Mouse (Mus musculus): ENCODE results near the gene Pld5.

Pld5 gene

GRCm38 (mm10) chr1:176274667-176275610 is at the start of gene Pld5:
TSS of gene Pld5 (minus strand) at chr1:176275312.
- DNase-seq (ENCODE audit: low read depth, low spot score) = peak; percentile 78

GRCm38 (mm10) chr1:176315063-176315462 is 40.0 kb upstream of the Pld5 start:
- DNase-seq (ENCODE audit: low read depth, low spot score) = no peak

DNA sequence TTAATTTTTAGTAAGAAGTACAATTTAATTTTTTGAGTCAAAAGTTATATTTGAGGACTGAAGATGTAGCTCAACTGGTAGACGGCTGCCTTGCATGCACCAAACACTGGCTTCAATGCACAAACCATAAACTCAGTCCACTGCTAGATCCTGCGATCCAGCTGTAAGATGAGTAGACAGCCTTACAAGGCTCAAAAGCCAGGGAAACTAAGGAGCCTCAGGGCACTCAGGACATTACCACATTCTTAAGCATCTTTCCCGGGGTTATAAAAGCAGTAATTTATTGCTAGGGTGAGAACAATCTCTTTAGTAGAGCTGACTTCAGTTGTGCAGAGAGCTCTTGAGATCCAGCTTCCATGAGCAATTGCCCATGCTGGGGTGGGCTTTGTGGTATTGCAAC is 35.1 kb upstream of the Pld5 start:
- DNase-seq (ENCODE audit: low read depth, low spot score) = no peak

- no peak for DNase-seq (ENCODE audit: low read depth, low spot score)
Observed at GRCm38 (mm10) chr1:176289396-176289795, 14.3 kb upstream of the Pld5 start.

DNA sequence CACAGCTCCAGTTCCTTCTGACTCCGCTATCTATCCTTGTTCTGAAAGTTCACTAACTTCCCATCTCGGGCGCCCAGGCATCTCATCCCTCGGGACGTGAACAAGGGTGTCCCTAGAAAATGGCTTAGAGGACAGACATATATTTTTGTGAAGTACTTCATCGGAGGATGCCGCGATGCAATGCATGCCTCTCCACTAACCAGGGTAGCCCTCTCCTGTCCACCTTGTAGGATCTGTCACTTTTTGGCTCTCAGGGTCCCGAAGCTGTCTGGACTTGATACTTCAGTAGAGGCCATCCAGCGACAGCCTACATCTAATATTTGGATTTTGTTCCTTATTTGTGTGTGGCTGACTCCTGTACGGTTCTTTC is 484 bp upstream of the Pld5 start:
- DNase-seq (ENCODE audit: low read depth, low spot score) = no peak

DNA sequence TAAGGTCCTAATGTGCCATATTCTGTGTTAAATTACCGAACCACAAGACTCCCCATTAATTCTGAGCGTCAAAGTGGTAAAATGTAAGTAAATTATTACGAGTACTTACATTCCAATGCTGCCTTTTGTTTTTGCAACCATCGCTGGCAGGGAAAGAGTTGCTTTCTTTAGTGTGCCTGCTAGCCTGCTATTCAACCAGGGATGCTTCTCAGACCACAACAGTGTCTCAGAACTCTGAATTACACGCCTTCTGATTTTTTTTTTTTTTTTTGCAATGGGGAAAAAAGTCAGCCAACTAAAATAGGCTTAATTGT is 26.4 kb downstream of the Pld5 start:
- DNase-seq (ENCODE audit: low read depth, low spot score) = no peak

GRCm38 (mm10) chr1:176247885-176248716 is 27.0 kb downstream of the Pld5 start:
- DNase-seq (ENCODE audit: low read depth, low spot score) = no peak

- DNase-seq (ENCODE audit: low read depth, low spot score) = no peak
Observed at GRCm38 (mm10) chr1:176239199-176239598, 35.9 kb downstream of the Pld5 start.

GRCm38 (mm10) chr1:176223794-176224193 is 51.3 kb downstream of the Pld5 start:
- DNase-seq (ENCODE audit: low read depth, low spot score) = no peak

- peak; percentile 80 for DNase-seq (ENCODE audit: low read depth, low spot score)
Observed at GRCm38 (mm10) chr1:176223196-176223595, 51.9 kb downstream of the Pld5 start.

GRCm38 (mm10) chr1:176218217-176218616 is 56.9 kb downstream of the Pld5 start:
- peak; percentile 58 for DNase-seq (ENCODE audit: low read depth, low spot score)

DNA sequence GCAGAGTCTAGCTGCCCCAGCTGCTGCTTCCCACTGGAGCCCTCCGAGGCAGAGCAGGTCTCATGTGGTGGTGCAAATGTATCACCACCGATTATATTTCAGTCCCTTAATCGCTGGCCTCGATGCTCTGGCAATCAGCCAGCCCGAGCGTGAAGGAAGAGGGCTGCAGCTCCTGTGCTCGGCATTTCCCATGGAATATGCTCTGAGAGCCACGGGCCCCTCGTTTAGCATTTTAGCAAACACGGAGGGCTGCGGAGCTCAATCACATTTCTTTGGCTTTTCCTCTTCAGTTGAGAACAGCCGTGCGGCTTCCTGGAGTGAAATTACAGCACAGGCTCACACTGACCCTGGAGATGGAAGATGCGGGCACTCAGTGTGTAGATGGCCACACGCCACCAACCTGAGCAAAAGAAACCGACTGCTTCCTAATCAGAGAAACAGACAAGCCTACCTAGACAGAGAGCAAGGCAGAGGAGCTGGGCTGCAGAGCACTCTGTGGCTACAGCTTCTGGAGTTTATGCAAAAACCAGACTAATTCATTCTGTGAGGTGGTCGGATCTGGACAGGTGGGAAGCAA is 61.4 kb downstream of the Pld5 start:
- DNase-seq (ENCODE audit: low read depth, low spot score) = no peak

DNA sequence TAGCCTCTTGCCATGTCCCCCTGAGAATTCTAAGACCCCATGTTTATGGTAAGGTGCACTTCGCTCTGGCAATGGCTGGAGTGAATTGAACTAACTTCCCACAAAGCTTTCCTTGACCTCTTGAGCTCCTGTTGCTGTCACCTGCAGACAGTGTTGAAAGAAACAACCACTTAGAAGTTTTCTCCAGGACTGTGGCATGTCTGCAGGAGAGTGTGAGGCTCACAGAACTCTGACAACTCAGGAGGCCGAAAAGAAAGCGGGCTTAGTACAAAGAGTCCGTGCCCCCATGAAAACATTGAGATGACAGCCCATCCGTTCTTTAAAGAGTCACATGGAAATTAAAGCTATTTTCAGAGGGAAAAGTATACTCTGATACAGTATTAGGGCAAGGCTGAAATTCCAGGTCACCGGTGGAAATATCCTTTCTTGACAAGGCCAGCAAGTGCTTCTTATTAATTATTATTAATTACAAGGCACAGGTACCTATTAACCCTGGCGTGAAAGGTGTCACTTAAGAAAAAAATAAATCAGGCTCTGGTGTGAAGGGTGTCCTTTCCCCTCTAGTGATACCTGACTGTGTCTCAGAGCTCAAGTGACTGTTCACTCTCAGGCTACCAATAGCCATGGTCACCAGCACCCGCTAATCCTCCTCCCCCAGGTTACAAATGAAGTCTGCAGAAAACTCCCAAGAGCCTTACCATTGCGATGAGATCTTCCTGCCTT is 62.0 kb downstream of the Pld5 start:
- no peak for DNase-seq (ENCODE audit: low read depth, low spot score)

DNA sequence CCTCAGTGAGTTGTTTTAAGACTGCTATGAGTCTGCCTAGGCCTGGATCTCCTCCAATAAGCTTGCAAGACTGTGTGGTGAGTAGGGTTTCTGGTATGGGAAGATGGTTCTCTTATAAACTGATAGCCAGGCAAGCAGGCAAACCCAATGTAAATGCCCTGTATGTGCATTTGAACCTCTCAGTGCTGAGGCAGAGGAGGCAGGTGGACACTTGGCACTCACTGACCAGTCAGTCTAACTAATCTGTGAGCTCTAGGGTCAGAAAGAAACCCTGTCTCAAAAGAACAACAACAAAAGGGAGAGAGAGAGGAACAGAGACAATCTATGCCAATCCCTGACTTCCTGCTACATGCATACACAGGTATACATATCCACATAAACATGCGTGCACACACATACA is 64.3 kb downstream of the Pld5 start:
- DNase-seq (ENCODE audit: low read depth, low spot score) = no peak

- DNase-seq (ENCODE audit: low read depth, low spot score) = no peak
Observed at GRCm38 (mm10) chr1:176208014-176208413, 67.1 kb downstream of the Pld5 start.

- no peak for DNase-seq (ENCODE audit: low read depth, low spot score)
Observed at GRCm38 (mm10) chr1:176202360-176202759, 72.8 kb downstream of the Pld5 start.

GRCm38 (mm10) chr1:176197036-176197766 is 77.9 kb downstream of the Pld5 start:
- DNase-seq (ENCODE audit: low read depth, low spot score) = no peak

- peak; percentile 32 for DNase-seq (ENCODE audit: low read depth, low spot score)
Observed at GRCm38 (mm10) chr1:176196341-176196740, 78.8 kb downstream of the Pld5 start.

GRCm38 (mm10) chr1:176194727-176195126 is 80.4 kb downstream of the Pld5 start:
- DNase-seq (ENCODE audit: low read depth, low spot score) = no peak

DNA sequence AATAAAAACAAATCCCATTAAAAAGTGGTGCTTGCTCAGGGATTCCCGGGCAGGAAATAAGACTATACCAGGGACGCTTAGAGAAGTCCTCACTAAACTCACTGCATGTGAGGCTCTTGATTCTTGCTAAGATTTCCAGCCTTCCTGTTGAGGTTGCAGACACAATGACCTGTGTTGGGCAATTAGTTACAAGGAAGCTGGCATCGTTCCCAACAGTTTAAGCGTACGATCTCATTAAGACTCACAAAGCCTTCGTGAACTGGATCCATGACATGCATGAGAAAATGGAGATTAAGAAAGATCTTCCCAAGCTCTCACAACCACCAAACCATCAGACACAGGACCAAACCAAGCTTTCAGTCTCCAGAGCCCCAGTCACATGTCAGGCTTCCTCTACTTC is 91.1 kb downstream of the Pld5 start:
- DNase-seq (ENCODE audit: low read depth, low spot score) = no peak

GRCm38 (mm10) chr1:176174971-176175370 is 100.1 kb downstream of the Pld5 start:
- DNase-seq (ENCODE audit: low read depth, low spot score) = no peak

Data from ZHBTc4 (cell line).